Mouse (Mus musculus): Measurements from ENCODE around the gene G430095P16Rik.
A peak's percentile ranks its signal among the peaks of the same experiment; 100 is the strongest.

G430095P16Rik gene

DNA sequence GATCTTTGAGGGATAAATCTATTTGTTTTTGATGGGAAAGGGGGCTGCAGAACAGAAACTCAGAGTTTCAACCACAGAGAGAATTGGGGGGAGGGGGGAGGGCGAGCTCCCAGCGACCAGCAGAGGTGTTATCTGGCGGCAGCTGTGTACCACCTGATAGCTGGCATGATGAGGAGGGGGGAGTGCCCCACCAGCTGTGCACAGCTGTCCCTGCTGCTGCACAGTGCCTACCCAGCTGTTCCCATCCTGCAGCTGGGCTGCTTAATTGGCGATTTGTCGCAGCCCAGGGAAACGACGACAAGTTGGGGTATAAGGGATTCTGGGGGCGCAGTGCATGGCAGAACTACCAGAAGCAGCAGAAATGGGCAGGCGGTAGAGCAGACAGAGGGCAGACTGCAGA is 1.9 kb downstream of the G430095P16Rik start:
- peak in 1 of 2 experiments; percentile 8 for DNase-seq

GRCm38 (mm10) chr8:84725246-84725940 is 2.6 kb downstream of the G430095P16Rik start:
- peak in 1 of 2 experiments; percentile 25 for DNase-seq

DNA sequence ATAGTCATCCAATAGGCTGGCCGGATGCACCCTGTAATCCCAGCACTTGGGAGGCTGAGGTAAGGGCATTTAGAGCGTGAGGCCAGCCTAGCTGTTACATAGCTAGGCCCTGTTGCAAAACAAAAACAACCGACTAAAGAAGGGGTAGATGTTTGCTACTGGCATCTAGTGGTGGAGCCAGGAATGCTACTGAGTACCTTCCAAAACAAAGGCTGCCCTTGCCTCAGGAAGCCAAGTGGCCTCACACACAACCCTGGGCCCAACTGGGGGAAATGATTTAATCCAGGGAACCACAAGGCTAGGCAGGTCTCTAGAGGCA is 3.1 kb downstream of the G430095P16Rik start:
- DNase-seq: peak in 1 of 2 experiments; percentile 60

DNA sequence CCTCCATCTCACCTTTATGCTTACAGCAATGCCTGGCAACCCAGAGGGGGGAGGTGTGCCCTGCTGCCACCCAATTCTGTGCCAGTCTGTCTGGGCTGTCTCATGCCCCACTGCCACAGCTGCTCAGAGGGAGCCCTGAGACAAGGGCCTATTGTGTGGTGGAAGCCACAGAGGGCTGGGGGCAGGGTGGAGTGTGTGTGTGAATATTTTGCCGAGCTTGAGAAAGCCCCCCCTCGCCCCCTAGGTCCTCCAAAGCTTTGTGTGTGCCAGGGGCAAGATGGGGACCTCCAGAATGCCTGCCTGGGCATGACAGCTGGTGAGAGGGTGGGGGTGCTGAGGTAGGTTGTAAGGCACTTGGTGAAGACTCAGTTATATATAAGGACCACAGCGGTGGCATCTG is 5.7 kb downstream of the G430095P16Rik start:
- peak in 1 of 2 experiments; percentile 33 for DNase-seq

DNA sequence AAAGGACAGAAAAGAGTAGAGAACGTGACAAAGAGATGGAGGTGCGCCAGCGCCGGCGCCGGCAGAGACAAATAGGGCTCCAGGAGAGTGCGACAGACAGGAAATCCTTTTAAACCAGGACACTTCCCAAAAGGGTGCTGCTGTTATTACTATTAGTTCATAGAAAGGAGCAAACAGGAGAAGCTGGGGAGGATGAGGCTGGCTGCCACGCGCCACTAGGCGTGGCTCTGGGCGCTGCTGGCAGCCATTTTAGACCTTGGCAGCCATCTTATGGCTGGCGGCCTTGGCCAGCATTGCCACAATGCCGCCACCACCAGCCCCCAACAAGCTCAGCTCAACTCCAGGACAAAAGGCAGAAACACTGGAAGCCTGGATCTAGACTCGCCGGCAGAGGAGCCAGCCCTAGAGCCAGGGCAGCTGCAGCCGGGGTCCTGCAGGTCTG is 7.1 kb downstream of the G430095P16Rik start:
- DNase-seq: peak; percentile 64 to 77

- peak in 1 of 2 experiments; percentile 54 for DNase-seq
Observed at GRCm38 (mm10) chr8:84730541-84731370, 7.9 kb downstream of the G430095P16Rik start.

GRCm38 (mm10) chr8:84731371-84732177 is 8.8 kb downstream of the G430095P16Rik start:
- DNase-seq: peak in 1 of 2 experiments; percentile 50

DNA sequence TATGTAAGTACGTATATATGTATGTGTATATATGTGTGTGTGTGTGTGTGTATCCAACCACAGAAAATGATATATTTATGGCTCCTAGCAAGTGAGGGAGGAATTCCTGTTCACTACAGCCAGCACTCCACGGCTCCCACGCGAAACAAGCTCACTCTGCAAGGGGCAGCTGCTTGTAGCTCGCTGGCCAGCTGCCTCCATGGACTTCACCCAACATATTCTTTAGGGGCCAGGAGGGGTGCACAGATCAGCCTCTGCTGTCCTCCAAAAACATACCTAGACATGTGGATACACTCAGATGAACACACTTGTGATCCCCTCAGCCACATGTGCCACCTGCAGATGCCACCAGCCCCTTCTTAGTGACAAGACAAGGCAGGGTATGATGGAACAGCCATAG is 9.7 kb downstream of the G430095P16Rik start:
- DNase-seq: peak in 1 of 2 experiments; percentile 28

GRCm38 (mm10) chr8:84732996-84733395 is 10.2 kb downstream of the G430095P16Rik start:
- DNase-seq: peak in 1 of 2 experiments; percentile 23

DNA sequence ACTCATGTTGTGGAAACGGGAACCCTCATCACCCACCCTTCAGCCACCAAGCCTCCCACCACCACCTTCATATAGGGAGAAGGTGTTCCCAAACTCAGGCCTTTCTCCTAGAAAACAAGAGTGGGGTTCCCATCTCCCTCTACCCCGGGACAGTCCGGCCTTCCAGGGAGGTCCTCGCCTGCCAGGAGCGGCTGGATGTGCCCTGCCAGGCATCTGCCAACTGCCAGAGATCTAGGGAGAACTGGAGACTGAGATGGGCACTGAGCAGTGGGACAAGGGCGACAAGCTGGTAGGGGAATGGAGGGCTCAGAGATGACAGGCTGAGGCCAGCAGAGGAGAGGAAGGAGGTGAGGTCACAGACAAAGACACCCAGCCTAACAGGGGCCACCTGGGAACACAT is 11.2 kb downstream of the G430095P16Rik start:
- peak in 1 of 2 experiments; percentile 25 for DNase-seq

- peak in 1 of 2 experiments; percentile 36 for DNase-seq
Observed at GRCm38 (mm10) chr8:84734680-84735079, 11.9 kb downstream of the G430095P16Rik start.

GRCm38 (mm10) chr8:84735597-84735996 is 12.8 kb downstream of the G430095P16Rik start:
- DNase-seq: peak in 1 of 2 experiments; percentile 32

DNA sequence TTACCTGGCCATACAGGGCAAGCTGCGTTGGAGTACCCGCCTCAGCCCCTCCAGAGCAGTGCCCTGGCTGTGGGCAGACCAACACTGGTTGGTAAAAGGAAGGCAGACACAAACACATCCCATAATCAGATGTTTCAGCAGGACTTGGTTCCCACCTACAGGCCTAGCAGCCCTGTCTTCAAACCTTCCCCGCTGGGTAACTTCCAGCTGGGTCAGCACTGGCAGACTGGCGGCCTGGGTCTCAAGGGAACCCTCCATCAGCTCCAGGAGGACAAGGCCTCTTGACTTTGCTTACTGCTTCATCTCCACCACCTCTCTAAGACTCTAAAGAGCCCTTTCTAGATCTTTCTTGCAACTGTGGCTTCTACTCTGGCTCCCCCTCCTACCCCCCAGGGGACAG is 13.7 kb downstream of the G430095P16Rik start:
- no peak for DNase-seq

- DNase-seq: peak; percentile 82 to 88
Observed at GRCm38 (mm10) chr8:84737608-84738007, 14.8 kb downstream of the G430095P16Rik start.

DNA sequence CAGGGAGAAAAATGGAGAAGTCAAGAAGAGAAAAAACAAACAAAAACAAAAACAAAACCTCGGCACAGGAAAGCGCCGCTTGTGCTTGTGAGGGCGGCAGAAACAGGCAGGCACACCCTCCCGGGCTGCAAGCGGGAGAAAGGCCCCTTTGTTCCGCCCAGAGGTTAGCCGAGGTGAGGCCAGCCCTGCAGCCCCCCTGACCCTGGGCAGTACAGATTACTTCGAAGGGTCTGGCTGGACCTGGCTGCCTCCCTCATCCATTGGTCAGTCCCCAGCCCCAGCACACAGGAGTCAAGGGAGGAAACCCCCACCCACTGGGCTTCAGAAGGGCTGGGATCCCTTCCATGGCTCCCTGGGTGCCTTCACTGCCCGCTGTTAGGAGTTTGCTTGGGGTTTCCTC is 15.5 kb downstream of the G430095P16Rik start:
- no peak for DNase-seq

- no peak for DNase-seq
Observed at GRCm38 (mm10) chr8:84738715-84739400, 16.1 kb downstream of the G430095P16Rik start.

DNA sequence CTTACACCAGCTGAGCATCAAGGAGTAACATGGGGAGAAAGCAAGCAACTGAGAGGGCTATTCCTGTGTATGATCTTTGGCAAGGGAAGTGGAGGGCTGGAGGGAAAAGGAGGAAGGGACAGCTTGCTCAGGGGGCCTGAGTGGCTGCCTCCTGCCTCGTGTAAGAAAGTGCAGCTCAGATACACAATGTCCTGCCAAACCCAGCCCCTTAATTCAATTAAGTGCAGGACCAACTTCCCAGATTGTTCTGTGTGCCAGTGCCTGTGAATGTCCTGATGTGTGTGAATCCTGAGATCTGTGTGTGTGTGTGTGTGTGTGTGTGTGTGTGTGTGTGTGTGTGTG is 16.6 kb downstream of the G430095P16Rik start:
- no peak for DNase-seq

- no peak for DNase-seq
Observed at GRCm38 (mm10) chr8:84740895-84741843, 18.4 kb downstream of the G430095P16Rik start.

DNA sequence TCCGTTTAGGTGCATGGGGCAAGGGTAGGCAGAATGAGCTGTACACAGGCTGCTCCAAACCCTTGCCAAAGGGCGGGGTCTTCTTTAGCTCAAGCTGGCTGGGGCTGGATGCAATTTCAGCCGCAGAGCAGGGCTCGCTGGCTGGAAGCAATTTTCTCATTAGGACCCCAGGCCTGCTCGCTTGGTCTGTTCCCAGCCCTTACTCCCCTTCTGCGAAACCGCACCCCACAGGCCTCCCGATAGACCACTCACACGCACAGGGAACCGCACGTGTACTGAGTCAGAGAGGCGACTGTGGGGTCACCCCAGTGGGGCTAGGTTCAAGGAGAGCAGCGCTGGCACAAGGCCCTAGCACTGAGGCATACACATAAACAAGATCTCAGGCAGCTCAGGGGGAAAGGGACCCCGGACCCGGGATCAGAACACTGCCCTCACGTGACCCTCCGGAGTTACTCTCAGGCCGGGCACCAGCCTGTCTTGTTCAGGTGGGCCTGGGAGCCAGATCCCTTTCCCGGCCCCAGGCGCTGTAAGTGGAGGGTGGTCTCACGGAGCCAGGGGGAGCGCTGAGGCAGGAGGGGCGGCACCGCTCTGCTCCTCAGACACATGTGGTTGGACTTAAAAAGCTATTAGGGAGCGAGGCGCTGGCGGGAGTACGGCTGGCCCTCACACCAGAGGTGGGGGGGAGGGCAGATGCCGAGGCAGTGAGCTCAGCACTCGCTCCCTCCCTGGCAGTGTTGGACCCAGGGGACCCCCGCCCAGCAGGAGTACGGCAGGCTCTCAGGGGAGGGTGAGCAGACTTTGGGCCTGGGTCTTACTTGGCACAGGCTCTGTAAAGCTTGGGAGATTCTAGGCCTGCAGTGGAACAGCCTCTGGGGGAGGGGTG is 19.6 kb downstream of the G430095P16Rik start:
- DNase-seq: peak in 1 of 2 experiments; percentile 36

GRCm38 (mm10) chr8:84743054-84743415 is 20.2 kb downstream of the G430095P16Rik start:
- no peak for DNase-seq
